Mouse (Mus musculus) liver, adult 2 months (tissue): ENCODE data around the gene Ssbp2. TPM values are rescaled to one million over a fixed set of nuclear protein-coding genes. Genes with fewer than 3 reads are reported as not detected.
A peak's percentile ranks its signal among the peaks of the same experiment; 100 is the strongest.

Experiments
- DNase-seq: peaks from one replicate; pipeline ENCODE4 v3.0.0-alpha.2; 2011; ENCODE audit warnings: low read depth, low spot score; ENCODE audit errors: extremely low read depth
- H3K27ac ChIP-seq: fragments of 200-500 bp; replicated peaks from 2 replicates; pipeline ENCODE4 v1.5.1; 2012; ENCODE audit warnings: low read depth, mild to moderate bottlenecking, control low read depth, inconsistent platforms, low read length; ENCODE audit not compliant: insufficient read depth
- H3K27me3 ChIP-seq: fragments of 200-500 bp; 2 replicates; pipeline ENCODE4 v1.6.1; 2012; ENCODE audit warnings: mild to moderate bottlenecking, moderate library complexity, low read length, inconsistent platforms; ENCODE audit not compliant: control insufficient read depth, insufficient read depth
- H3K36me3 ChIP-seq: fragments of 200-500 bp; 2 replicates; pipeline ENCODE4 v1.6.1; 2012; ENCODE audit warnings: low read length, inconsistent platforms; ENCODE audit not compliant: control insufficient read depth, insufficient read depth
- H3K4me1 ChIP-seq: fragments of 200-500 bp; 2 replicates; pipeline ENCODE4 v1.6.1; 2011; ENCODE audit warnings: low read length; ENCODE audit not compliant: control insufficient read depth, insufficient read depth
- H3K4me3 ChIP-seq: fragments of 200-500 bp; 2 replicates; pipeline ENCODE4 v1.5.1; 2011; ENCODE audit warnings: low read depth, mild to moderate bottlenecking, control low read depth, low read length, moderate library complexity; ENCODE audit not compliant: insufficient read depth
- H3K79me2 ChIP-seq: fragments of 200-500 bp; 2 replicates; pipeline ENCODE4 v1.6.1; 2012; ENCODE audit warnings: inconsistent platforms, mild to moderate bottlenecking, low read length, moderate library complexity; ENCODE audit not compliant: control insufficient read depth, insufficient read depth
- H3K9ac ChIP-seq: fragments of 200-500 bp; 2 replicates; pipeline ENCODE4 v1.6.1; 2012; ENCODE audit warnings: low read depth, mild to moderate bottlenecking, control low read depth, inconsistent platforms, low read length
- CTCF ChIP-seq: fragments of 200-500 bp; IDR thresholded peaks from 2 replicates; pipeline ENCODE4 v1.5.1; 2011; ENCODE audit warnings: low read depth, low read length, control low read depth
- POLR2A ChIP-seq: fragments of 200-500 bp; IDR thresholded peaks from 2 replicates; pipeline ENCODE4 v1.6.1; 2011; ENCODE audit warnings: low read length, control low read depth; ENCODE audit not compliant: insufficient read depth; ENCODE audit errors: extremely low read depth
- WGBS: fragments of 180-500 bp; shearing (Covaris S2); methylation state at CpG from one replicate; pipeline ENCODE4 v1.1.7; 2018; 5-methylcytosine and 5-hydroxymethylcytosine counted together
- polyA plus RNA-seq: library from polyadenylated mRNA; depleted of rRNA; stranded (reverse); fragments of >200 nt; gene quantifications from 2 replicates; pipeline ENCODE4 v1.2.3, GENCODE M21; 2012
- total RNA-seq: library from RNA; depleted of rRNA; stranded (reverse); fragments of >200 nt; gene quantifications from 2 replicates; pipeline ENCODE4 v1.2.3, GENCODE M21; 2014

Ssbp2 gene
- total and polyA plus RNA-seq, 2 experiments: 1.2 to 1.7 TPM

- Histone ChIP-seq H3K4me3 (no peak overlapping the region), H3K79me2 (no peaks in the 10 kb centered on the region), H3K4me1 (no peaks in the 10 kb centered on the region; the same call in 1 of the 2 replicates), H3K27ac (no peak overlapping the region), H3K36me3 (no peaks in the 10 kb centered on the region), H3K9ac (no peak overlapping the region), H3K27me3 (no peaks in the 10 kb centered on the region)
- DNase-seq: peak; percentile 43
- TF ChIP-seq CTCF: no peak
- no peak for TF ChIP-seq POLR2A
- WGBS: 59% methylated on average over 4 of the region's 4 CpGs
These were observed 152.5 kb downstream of the Ssbp2 start for GRCm38 (mm10) chr13:91612578-91612977.

DNA sequence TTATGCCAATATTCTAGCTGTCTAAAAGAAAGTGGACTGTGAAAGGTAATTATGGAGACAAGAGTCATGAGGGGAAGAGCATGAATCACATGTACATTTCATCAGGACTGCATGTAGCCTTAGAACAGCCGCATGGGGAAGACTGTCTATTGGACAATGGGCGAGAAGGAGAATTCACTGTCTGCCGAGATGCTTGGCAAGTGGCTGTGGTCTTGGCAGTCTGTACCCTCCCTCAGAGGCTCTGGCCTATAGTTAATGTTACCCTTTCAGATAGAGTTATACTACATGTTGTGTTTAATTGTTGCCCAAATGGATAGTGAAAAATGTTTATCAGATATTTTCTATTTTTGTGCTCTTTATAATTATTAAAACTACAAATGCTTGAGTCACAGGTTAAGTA lies 156.0 kb downstream of the Ssbp2 start:
- no peak overlapping the region for H3K9ac ChIP-seq
- no peak overlapping the region for H3K27ac ChIP-seq
- no peaks in the 10 kb centered on the region; the same call in 1 of the 2 replicates for H3K4me1 ChIP-seq
- no peaks in the 10 kb centered on the region for H3K79me2 ChIP-seq
- H3K4me3 ChIP-seq: no peak overlapping the region
- H3K36me3 ChIP-seq: no peaks in the 10 kb centered on the region
- no peak for DNase-seq
- TF ChIP-seq POLR2A (no peak), CTCF (no peak)
- H3K27me3 ChIP-seq: no peaks in the 10 kb centered on the region
- 96% methylated on average over 3 of the region's 3 CpGs for WGBS

GRCm38 (mm10) chr13:91616876-91617275 lies 156.8 kb downstream of the Ssbp2 start:
- TF ChIP-seq CTCF: no peak
- no peak overlapping the region for H3K27ac ChIP-seq
- no peak overlapping the region for H3K4me3 ChIP-seq
- no peaks in the 10 kb centered on the region; the same call in 1 of the 2 replicates for H3K4me1 ChIP-seq
- H3K79me2 ChIP-seq: no peaks in the 10 kb centered on the region
- H3K9ac ChIP-seq: no peak overlapping the region
- DNase-seq: no peak
- 88% methylated on average over 5 of the region's 5 CpGs for WGBS
- H3K36me3 ChIP-seq: no peaks in the 10 kb centered on the region
- H3K27me3 ChIP-seq: no peaks in the 10 kb centered on the region

DNA sequence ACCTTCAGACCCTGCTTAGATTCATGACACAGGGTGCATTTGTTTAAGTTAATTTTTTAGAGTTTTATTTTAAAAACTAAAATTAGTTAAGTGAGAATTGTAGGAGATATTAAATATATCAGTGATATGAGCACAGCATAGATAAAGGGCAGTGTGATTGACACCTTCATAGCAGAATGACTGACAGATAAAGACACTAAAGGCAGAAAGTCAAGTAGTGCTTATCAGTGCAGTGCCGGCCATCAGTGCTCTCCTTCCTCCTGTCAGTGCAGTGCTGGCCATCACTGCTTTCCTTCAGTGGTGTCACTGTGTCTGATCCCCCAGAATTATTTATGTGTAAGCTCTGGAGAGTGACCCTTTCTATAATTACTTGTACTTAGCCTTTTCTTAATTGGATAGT lies 159.3 kb downstream of the Ssbp2 start:
- DNase-seq: no peak
- H3K79me2 ChIP-seq: no peaks in the 10 kb centered on the region
- WGBS: 38% methylated on average over 1 of the region's 1 CpGs
- H3K4me3 ChIP-seq: no peak overlapping the region
- TF ChIP-seq POLR2A (no peak), CTCF (no peak)
- H3K27me3 ChIP-seq: no peaks in the 10 kb centered on the region
- H3K36me3 ChIP-seq: no peaks in the 10 kb centered on the region
- no peaks in the 10 kb centered on the region for H3K4me1 ChIP-seq
- no peak overlapping the region for H3K9ac ChIP-seq
- H3K27ac ChIP-seq: no peak overlapping the region

- no peak overlapping the region for H3K4me3 ChIP-seq
- no peaks in the 10 kb centered on the region for H3K27me3 ChIP-seq
- no peaks in the 10 kb centered on the region for H3K36me3 ChIP-seq
- WGBS: 95% methylated on average over 3 of the region's 3 CpGs
- no peak overlapping the region for H3K27ac ChIP-seq
- TF ChIP-seq POLR2A: no peak
- TF ChIP-seq CTCF: no peak
- H3K9ac ChIP-seq: no peak overlapping the region
- DNase-seq: no peak
- H3K79me2 ChIP-seq: no peaks in the 10 kb centered on the region
- H3K4me1 ChIP-seq: no peaks in the 10 kb centered on the region
These were observed 160.5 kb downstream of the Ssbp2 start for GRCm38 (mm10) chr13:91620541-91620940.

- TF ChIP-seq CTCF: no peak
- no peak for TF ChIP-seq POLR2A
- Histone ChIP-seq H3K27ac (no peak overlapping the region), H3K9ac (no peak overlapping the region), H3K4me1 (no peaks in the 10 kb centered on the region), H3K79me2 (no peaks in the 10 kb centered on the region), H3K4me3 (no peak overlapping the region), H3K27me3 (no peaks in the 10 kb centered on the region), H3K36me3 (no peaks in the 10 kb centered on the region)
- no peak for DNase-seq
- WGBS: 80% methylated on average over 9 of the region's 9 CpGs
These were observed 171.3 kb downstream of the Ssbp2 start for GRCm38 (mm10) chr13:91631291-91631799.
